Mouse (Mus musculus) CH12.LX (cell line): ENCODE results near the gene Bmp8b.

ENCODE experiments used
- BHLHE40 ChIP-seq: IDR thresholded peaks from 2 replicates; pipeline ENCODE4 v1.6.1; 2011; ENCODE audit warnings: mild to moderate bottlenecking, low read depth, low read length, improper control_type of control experiment
- CHD1 ChIP-seq: IDR thresholded peaks from 2 replicates; pipeline ENCODE4 v1.6.1; 2012; ENCODE audit warnings: low read depth, low read length, improper control_type of control experiment, inconsistent platforms
- CTCF ChIP-seq, 2 experiments: IDR thresholded peaks in 1 of 2; conservative IDR thresholded peaks in 1 of 2; 2 replicates each; pipeline ENCODE4 v1.5.1; 2011 to 2012; ENCODE audit warnings: low read depth in 2 of 2, low read length in 2 of 2, improper control_type of control experiment in 1 of 2, inconsistent platforms in 1 of 2, mild to moderate bottlenecking in 1 of 2, moderate library complexity in 1 of 2
- E2F4 ChIP-seq: IDR thresholded peaks from 2 replicates; pipeline ENCODE4 v1.6.1; 2011; ENCODE audit warnings: low read depth, low read length, improper control_type of control experiment; ENCODE audit not compliant: insufficient replicate concordance
- EP300 ChIP-seq: IDR thresholded peaks from 2 replicates; pipeline ENCODE4 v1.6.1; 2011; ENCODE audit warnings: low read length, improper control_type of control experiment
- MXI1 ChIP-seq: IDR thresholded peaks from 2 replicates; pipeline ENCODE4 v1.6.1; 2011; ENCODE audit warnings: mild to moderate bottlenecking, low read depth, low read length, improper control_type of control experiment
- NELFE ChIP-seq: IDR thresholded peaks from 2 replicates; pipeline ENCODE4 v1.6.1; 2011; ENCODE audit warnings: low read depth, low read length, improper control_type of control experiment
- NRF1 ChIP-seq: IDR thresholded peaks from 2 replicates; pipeline ENCODE4 v1.6.1; 2014; ENCODE audit warnings: low read depth, mild to moderate bottlenecking, inconsistent platforms, low read length, improper control_type of control experiment, moderate library complexity
- POLR2AphosphoS2 ChIP-seq: IDR thresholded peaks from 2 replicates; pipeline ENCODE4 v1.6.1; 2011; ENCODE audit warnings: low read depth, low read length, improper control_type of control experiment
- RCOR1 ChIP-seq: conservative IDR thresholded peaks from 2 replicates; pipeline ENCODE4 v1.6.1; 2012; ENCODE audit warnings: low read depth, mild to moderate bottlenecking, inconsistent platforms, low read length, improper control_type of control experiment
- ZC3H11A ChIP-seq: IDR thresholded peaks from 2 replicates; pipeline ENCODE4 v1.6.1; 2012; ENCODE audit warnings: low read depth, mild to moderate bottlenecking, inconsistent platforms, low read length, improper control_type of control experiment

DNA sequence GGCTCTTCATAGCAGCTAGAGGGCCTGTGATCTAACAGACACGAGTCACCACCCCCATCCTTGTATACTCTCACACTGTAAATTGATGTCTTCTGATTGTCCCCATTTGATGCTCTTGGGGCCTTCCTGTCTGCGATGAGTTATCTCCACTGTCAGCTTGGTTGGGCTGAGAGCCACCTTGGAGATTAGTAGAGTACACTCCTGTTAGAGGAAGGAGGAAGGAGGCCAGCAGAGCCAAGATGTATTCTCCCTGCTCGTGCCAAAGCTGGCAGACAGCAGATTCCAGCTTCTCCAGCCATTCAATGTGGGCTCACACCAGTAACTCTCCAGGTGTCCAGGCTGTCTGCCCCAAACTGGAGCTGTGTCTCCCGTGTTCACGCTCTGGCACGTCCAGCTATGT lies 55.6 kb downstream of the Bmp8b start:
- TF ChIP-seq MXI1 (no peak), CTCF (conservative IDR thresholded peaks at IDR 0.05 in 1 of 2, IDR thresholded peaks at IDR 0.05 in 1 of 2; ENCODE audit: low read depth in 2 of 2, low read length in 2 of 2) (no peak), RCOR1 (no peak), ZC3H11A (no peak), NRF1 (no peak), NELFE (no peak), BHLHE40 (no peak), POLR2AphosphoS2 (no peak), E2F4 (no peak), EP300 (no peak), CHD1 (no peak)
